Mouse (Mus musculus): ENCODE results near the gene Tcf7l2. TPM values are rescaled to one million over a fixed set of nuclear protein-coding genes. Genes with fewer than 3 reads are reported as not detected.

Tcf7l2 gene
- polyA plus RNA-seq, 1 experiment from 2014 or later = 53.4 TPM

GRCm38 (mm10) chr19:55749532-55749931 lies 7.9 kb downstream of the Tcf7l2 start:
- DNase-seq (ENCODE audit: low spot score) = peak; percentile 84
- H3K27me3 ChIP-seq (ENCODE audit: insufficient read depth, low read length) = no peaks in the 10 kb centered on the region
- H3K27ac ChIP-seq = no peak overlapping the region
- TF ChIP-seq CTCF (IDR thresholded peaks at IDR 0.05; ENCODE audit: low read depth) = no peak
- no peak for ATAC-seq (replicated peaks; ENCODE audit: low FRiP score, low read depth)
- H3K4me3 ChIP-seq (replicated peaks; ENCODE audit: low read depth, low read length) = no peak overlapping the region
- 24% methylated on average over 7 of the region's 7 CpGs for whole genome bisulfite sequencing
- no peaks in the 10 kb centered on the region for H3K36me3 ChIP-seq (ENCODE audit: insufficient read depth, low read length)
- no peak overlapping the region for H3K4me2 ChIP-seq (ENCODE audit: low read length)
- peaks cover 44% of the 10 kb centered on the region for H3K4me1 ChIP-seq (replicated peaks; ENCODE audit: insufficient read depth, low read length)
- H3K9me3 ChIP-seq (replicated peaks; ENCODE audit: low read length) = no peaks in the 10 kb centered on the region
- no peak overlapping the region for H3K9ac ChIP-seq (ENCODE audit: low read depth, low read length)

GRCm38 (mm10) chr19:55750048-55750447 lies 8.4 kb downstream of the Tcf7l2 start:
- DNase-seq (ENCODE audit: low spot score) (no peak), ATAC-seq (replicated peaks; ENCODE audit: low FRiP score, low read depth) (no peak)
- H3K36me3 ChIP-seq (ENCODE audit: insufficient read depth, low read length) = no peaks in the 10 kb centered on the region
- no peak overlapping the region for H3K9ac ChIP-seq (ENCODE audit: low read depth, low read length)
- WGBS = 31% methylated on average over 13 of the region's 13 CpGs
- H3K9me3 ChIP-seq (replicated peaks; ENCODE audit: low read length) = no peaks in the 10 kb centered on the region
- H3K4me3 ChIP-seq (replicated peaks; ENCODE audit: low read depth, low read length) = no peak overlapping the region
- peak overlapping the region; percentile 12 for H3K4me2 ChIP-seq (ENCODE audit: low read length)
- peaks cover 42% of the 10 kb centered on the region for H3K4me1 ChIP-seq (replicated peaks; ENCODE audit: insufficient read depth, low read length)
- no peak for TF ChIP-seq CTCF (IDR thresholded peaks at IDR 0.05; ENCODE audit: low read depth)
- H3K27ac ChIP-seq = no peak overlapping the region
- no peaks in the 10 kb centered on the region for H3K27me3 ChIP-seq (ENCODE audit: insufficient read depth, low read length)

DNA sequence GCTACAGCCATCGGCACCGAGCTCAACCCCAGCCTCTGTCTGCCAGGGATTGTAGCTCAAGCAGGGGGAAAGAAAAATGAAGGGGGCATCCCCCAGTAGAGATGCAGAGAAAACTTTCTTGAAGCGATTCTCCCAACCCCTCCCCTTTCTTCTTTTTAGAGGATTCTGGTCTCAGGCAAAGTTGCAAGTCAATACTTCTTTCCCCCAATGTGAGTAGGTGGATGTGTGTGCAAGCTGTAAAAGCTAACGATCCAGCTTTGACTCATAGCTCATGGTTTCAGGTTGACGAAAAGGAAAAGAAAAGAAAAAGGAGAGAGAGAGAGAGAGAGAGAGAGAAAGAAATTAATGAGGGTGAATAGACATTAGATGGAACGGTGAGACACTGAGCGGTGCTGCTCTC lies 8.8 kb downstream of the Tcf7l2 start:
- Histone ChIP-seq H3K9ac (ENCODE audit: low read depth, low read length) (no peak overlapping the region), H3K9me3 (replicated peaks; ENCODE audit: low read length) (no peaks in the 10 kb centered on the region), H3K4me3 (replicated peaks; ENCODE audit: low read depth, low read length) (no peak overlapping the region), H3K4me1 (replicated peaks; ENCODE audit: insufficient read depth, low read length) (peaks cover 37% of the 10 kb centered on the region), H3K27me3 (ENCODE audit: insufficient read depth, low read length) (no peaks in the 10 kb centered on the region), H3K4me2 (ENCODE audit: low read length) (peak overlapping the region; percentile 12; the same call in 1 of the 2 replicates), H3K36me3 (ENCODE audit: insufficient read depth, low read length) (no peaks in the 10 kb centered on the region), H3K27ac (no peak overlapping the region)
- ATAC-seq (replicated peaks; ENCODE audit: low FRiP score, low read depth) (no peak), DNase-seq (ENCODE audit: low spot score) (no peak)
- WGBS = 45% methylated on average over 7 of the region's 7 CpGs
- TF ChIP-seq CTCF (IDR thresholded peaks at IDR 0.05; ENCODE audit: low read depth) = no peak

GRCm38 (mm10) chr19:55752861-55753260 lies 11.2 kb downstream of the Tcf7l2 start:
- TF ChIP-seq CTCF (IDR thresholded peaks at IDR 0.05; ENCODE audit: low read depth) = no peak
- ATAC-seq (replicated peaks; ENCODE audit: low FRiP score, low read depth) (no peak), DNase-seq (ENCODE audit: low spot score) (no peak)
- no peaks in the 10 kb centered on the region for H3K36me3 ChIP-seq (ENCODE audit: insufficient read depth, low read length)
- no peak overlapping the region for H3K9ac ChIP-seq (ENCODE audit: low read depth, low read length)
- no peaks in the 10 kb centered on the region for H3K27me3 ChIP-seq (ENCODE audit: insufficient read depth, low read length)
- peaks cover 38% of the 10 kb centered on the region for H3K4me1 ChIP-seq (replicated peaks; ENCODE audit: insufficient read depth, low read length)
- WGBS = 64% methylated on average over 8 of the region's 8 CpGs
- H3K27ac ChIP-seq = no peak overlapping the region
- H3K9me3 ChIP-seq (replicated peaks; ENCODE audit: low read length) = no peaks in the 10 kb centered on the region
- H3K4me2 ChIP-seq (ENCODE audit: low read length) = no peak overlapping the region
- H3K4me3 ChIP-seq (replicated peaks; ENCODE audit: low read depth, low read length) = no peak overlapping the region

DNA sequence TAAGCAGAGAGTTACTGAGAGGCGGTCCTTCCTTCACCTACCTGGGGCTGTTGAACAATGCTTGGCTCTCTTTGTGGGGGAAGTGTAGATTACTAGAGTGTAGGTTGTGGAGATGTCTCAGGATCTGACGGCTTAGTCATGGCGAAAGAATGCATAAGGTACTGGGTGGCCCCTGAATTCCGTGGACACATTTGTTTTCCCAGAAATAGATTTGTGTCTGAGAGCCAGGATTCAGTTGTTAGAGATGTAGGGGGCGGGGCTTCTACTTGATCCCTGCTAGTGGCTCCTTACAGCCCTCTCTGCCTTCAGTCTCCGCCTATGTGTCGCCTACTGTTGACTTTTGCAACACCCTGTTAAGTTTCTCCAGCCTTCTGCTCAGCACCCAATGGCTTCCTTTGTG lies 12.7 kb downstream of the Tcf7l2 start:
- Histone ChIP-seq H3K36me3 (ENCODE audit: insufficient read depth, low read length) (no peaks in the 10 kb centered on the region), H3K9ac (ENCODE audit: low read depth, low read length) (no peak overlapping the region), H3K9me3 (replicated peaks; ENCODE audit: low read length) (no peaks in the 10 kb centered on the region), H3K4me3 (replicated peaks; ENCODE audit: low read depth, low read length) (no peak overlapping the region), H3K4me2 (ENCODE audit: low read length) (no peak overlapping the region), H3K27me3 (ENCODE audit: insufficient read depth, low read length) (no peaks in the 10 kb centered on the region), H3K27ac (no peak overlapping the region), H3K4me1 (replicated peaks; ENCODE audit: insufficient read depth, low read length) (peaks cover 31% of the 10 kb centered on the region)
- ATAC-seq (replicated peaks; ENCODE audit: low FRiP score, low read depth) = peak; percentile 31; the same call in 1 of the 2 replicates
- 39% methylated on average over 7 of the region's 7 CpGs for WGBS
- TF ChIP-seq CTCF (IDR thresholded peaks at IDR 0.05; ENCODE audit: low read depth) = no peak
- DNase-seq (ENCODE audit: low spot score) = peak; percentile 80

GRCm38 (mm10) chr19:55755462-55755861 lies 13.8 kb downstream of the Tcf7l2 start:
- no peak for TF ChIP-seq CTCF (IDR thresholded peaks at IDR 0.05; ENCODE audit: low read depth)
- Histone ChIP-seq H3K4me3 (replicated peaks; ENCODE audit: low read depth, low read length) (no peak overlapping the region), H3K9me3 (replicated peaks; ENCODE audit: low read length) (no peaks in the 10 kb centered on the region), H3K36me3 (ENCODE audit: insufficient read depth, low read length) (no peaks in the 10 kb centered on the region), H3K27ac (no peak overlapping the region), H3K27me3 (ENCODE audit: insufficient read depth, low read length) (no peaks in the 10 kb centered on the region), H3K9ac (ENCODE audit: low read depth, low read length) (no peak overlapping the region), H3K4me1 (replicated peaks; ENCODE audit: insufficient read depth, low read length) (peaks cover 20% of the 10 kb centered on the region), H3K4me2 (ENCODE audit: low read length) (no peak overlapping the region)
- ATAC-seq (replicated peaks; ENCODE audit: low FRiP score, low read depth) (no peak), DNase-seq (ENCODE audit: low spot score) (no peak)
- 88% methylated on average over 9 of the region's 9 CpGs for WGBS

- H3K4me1 ChIP-seq (replicated peaks; ENCODE audit: insufficient read depth, low read length) = peaks cover 23% of the 10 kb centered on the region
- no peak for DNase-seq (ENCODE audit: low spot score)
- H3K27me3 ChIP-seq (ENCODE audit: insufficient read depth, low read length) = no peaks in the 10 kb centered on the region
- 51% methylated on average over 8 of the region's 8 CpGs for WGBS
- H3K9ac ChIP-seq (ENCODE audit: low read depth, low read length) = no peak overlapping the region
- no peak for TF ChIP-seq CTCF (IDR thresholded peaks at IDR 0.05; ENCODE audit: low read depth)
- no peak; the same call in 1 of the 2 replicates for ATAC-seq (replicated peaks; ENCODE audit: low FRiP score, low read depth)
- H3K9me3 ChIP-seq (replicated peaks; ENCODE audit: low read length) = no peaks in the 10 kb centered on the region
- no peak overlapping the region for H3K4me2 ChIP-seq (ENCODE audit: low read length)
- peak overlapping the region; percentile 27; the same call in 1 of the 2 replicates for H3K27ac ChIP-seq
- H3K4me3 ChIP-seq (replicated peaks; ENCODE audit: low read depth, low read length) = no peak overlapping the region
- no peaks in the 10 kb centered on the region for H3K36me3 ChIP-seq (ENCODE audit: insufficient read depth, low read length)
Observed at GRCm38 (mm10) chr19:55756707-55757106, 15.1 kb downstream of the Tcf7l2 start.

Measured in kidney, postnatal 0 days (tissue).